Mouse (Mus musculus) layer of hippocampus, adult 6 months (tissue): ENCODE measurements around the gene Gmds. TPM values are rescaled to one million over a fixed set of nuclear protein-coding genes. Genes with fewer than 3 reads are reported as not detected.

Source experiments
- long read RNA-seq, 2 experiments: library from polyadenylated mRNA; unstranded; transcript quantifications; one replicate each; pipeline ENCODE4 v2.0.0; 2019 to 2020
- polyA plus RNA-seq: library from polyadenylated mRNA; unstranded; fragments of <200 nt; fragmentation: Nextera tagmentation; gene quantifications from 2 replicates; pipeline ENCODE4 v1.2.3, GENCODE M21; 2021

Gene Gmds
- polyA plus RNA-seq: 18.5 and 18.6 TPM in 2 replicates
- long read RNA-seq, experiment 1, transcript Gmds-201 (11 exons, 1,713 nt): major isoform, 30 of 40 reads
- long read RNA-seq, experiment 1, partial matches to known transcripts: 7 of 40 reads
- long read RNA-seq, experiment 1, other reads (novel, unspliced or antisense): 3 of 40 reads
- long read RNA-seq, experiment 2, transcript Gmds-201 (11 exons, 1,713 nt): major isoform, 77 of 94 reads
- long read RNA-seq, experiment 2, partial matches to known transcripts: 2 of 94 reads
- long read RNA-seq, experiment 2, other reads (novel, unspliced or antisense): 15 of 94 reads

GRCm38 (mm10) chr13:32338513-32339365 lies at the start of gene Gmds:
TSS of gene Gmds (minus strand) at chr13:32338740.

DNA sequence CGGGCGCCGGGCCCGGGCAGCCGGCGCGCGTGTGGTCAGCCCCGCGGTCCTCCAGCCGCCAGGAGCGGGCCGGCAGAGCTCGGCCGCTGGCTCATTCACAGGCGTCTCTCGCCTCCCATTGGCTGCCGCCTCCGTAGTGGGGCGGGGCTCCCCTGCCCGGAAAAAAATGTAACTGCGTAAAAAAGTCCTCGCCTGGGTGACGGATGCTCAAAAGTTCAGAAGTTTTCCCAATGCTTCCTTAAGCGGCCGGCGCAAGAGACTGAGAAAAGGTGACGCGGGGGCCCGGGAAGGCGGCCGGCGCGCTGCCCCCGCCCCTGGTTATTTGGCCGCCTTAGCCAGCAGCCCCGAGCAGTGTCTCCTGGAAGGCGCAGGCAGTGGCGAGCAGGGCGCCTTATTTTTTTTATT lies 532.1 kb downstream of the Gmds start, which contains the start of gene Foxc1:
Gene Foxc1 (plus strand): TSS at position 206 of the 405 bp plus-strand sequence.

